Mouse (Mus musculus): Measurements from ENCODE around the gene Lacc1. TPM values are rescaled to one million over a fixed set of nuclear protein-coding genes. Genes with fewer than 3 reads are reported as not detected.
"Not testable (repeated sequence)": the region's sequence is repeated elsewhere in the genome, so short reads cannot be mapped to it uniquely, and the experiment has no call there.

Gene Lacc1
- polyA plus RNA-seq, 1 experiment: 6.7 TPM

DNA sequence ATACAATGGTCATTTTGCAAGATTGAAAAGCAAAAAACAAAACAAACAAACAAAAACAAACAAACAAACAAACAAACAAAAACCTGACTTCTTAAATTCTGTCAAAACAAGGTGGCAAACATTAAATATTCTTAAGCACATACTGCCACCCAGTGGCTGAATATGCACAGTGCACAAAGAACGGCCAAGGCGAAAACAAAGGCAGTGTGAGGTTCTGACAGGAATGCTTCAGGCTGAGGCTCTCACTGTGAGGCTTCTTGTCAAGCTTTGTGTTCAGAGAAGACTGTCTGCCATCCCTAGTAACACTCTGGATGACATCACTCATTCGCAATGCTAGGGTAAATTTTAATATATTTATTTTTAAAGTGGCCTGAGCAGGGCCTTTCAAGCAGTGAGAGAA is 24.9 kb downstream of the Lacc1 start:
- Histone ChIP-seq H3K4me3 (ENCODE audit: insufficient read depth, low read depth, low read length) (no peak overlapping the region), H3K27ac (replicated peaks; ENCODE audit: low read depth, low read length) (no peak overlapping the region), H3K4me1 (ENCODE audit: control insufficient read depth, insufficient read depth, insufficient read length, low read length) (no peaks in the 10 kb centered on the region)

DNA sequence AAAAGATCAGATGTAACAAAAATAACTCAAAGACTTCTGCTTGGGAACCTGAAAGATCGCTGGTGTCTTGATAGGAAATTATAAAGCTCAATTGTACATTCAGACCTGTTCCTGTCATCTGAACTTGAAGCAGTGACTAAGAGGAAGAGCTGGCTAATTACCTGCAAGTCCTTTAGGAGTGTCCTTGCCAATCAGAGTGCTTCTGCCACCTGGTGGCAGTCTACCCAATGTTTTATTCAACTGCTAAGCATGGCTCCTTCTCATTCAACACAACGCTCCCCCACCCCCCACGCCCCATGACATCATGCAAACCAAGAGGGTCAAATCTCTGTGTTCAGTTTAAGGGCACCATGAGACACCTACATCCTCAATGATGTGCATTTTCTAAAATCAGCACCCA is 28.5 kb downstream of the Lacc1 start:
- no peaks in the 10 kb centered on the region for H3K4me1 ChIP-seq (ENCODE audit: control insufficient read depth, insufficient read depth, insufficient read length, low read length)
- H3K27ac ChIP-seq (replicated peaks; ENCODE audit: low read depth, low read length): no peak overlapping the region
- no peak overlapping the region for H3K4me3 ChIP-seq (ENCODE audit: insufficient read depth, low read depth, low read length)

DNA sequence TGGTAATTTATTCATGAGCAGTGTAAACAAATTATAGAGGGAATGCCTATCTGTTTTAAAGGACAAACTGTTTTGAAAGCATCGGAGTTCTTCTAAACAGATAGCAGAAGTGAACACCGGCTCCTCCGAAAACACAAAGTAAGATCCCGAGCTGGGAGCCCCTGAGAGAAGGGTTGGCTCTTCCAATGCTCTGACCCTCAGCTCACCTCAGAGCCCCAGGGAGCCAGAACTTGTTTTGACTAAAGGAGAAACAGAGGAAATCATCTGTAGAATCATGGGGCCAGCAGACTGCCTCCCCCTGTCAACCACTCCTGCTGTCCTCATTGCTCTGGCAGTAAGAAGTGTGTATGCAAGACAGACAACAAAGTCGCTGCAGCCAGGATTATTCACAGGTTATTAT is 31.1 kb downstream of the Lacc1 start:
- H3K4me3 ChIP-seq (ENCODE audit: insufficient read depth, low read depth, low read length): no peak overlapping the region
- H3K4me1 ChIP-seq (ENCODE audit: control insufficient read depth, insufficient read depth, insufficient read length, low read length): no peaks in the 10 kb centered on the region
- H3K27ac ChIP-seq (replicated peaks; ENCODE audit: low read depth, low read length): no peak overlapping the region

DNA sequence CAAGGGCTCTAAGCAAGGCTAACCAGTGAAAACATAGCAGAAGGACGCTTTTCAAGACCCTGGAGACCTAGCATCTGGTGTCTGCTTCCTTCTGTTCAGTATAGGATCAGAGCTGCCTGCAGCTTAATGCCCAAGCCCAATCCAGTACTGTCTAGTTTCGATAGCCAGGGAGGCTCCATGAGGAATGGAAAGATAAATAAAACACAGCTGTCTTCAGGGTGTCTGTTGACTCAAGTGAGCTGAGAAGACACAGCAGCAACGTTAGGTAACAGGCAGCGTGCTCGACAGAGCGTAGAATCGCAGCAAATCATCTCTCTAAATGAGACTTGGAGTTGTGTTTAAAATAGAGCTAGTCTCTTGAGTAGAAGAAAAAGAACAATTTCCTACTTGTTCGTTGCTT is 32.0 kb downstream of the Lacc1 start:
- Histone ChIP-seq H3K27ac (replicated peaks; ENCODE audit: low read depth, low read length) (no peak overlapping the region), H3K4me1 (ENCODE audit: control insufficient read depth, insufficient read depth, insufficient read length, low read length) (no peaks in the 10 kb centered on the region), H3K4me3 (ENCODE audit: insufficient read depth, low read depth, low read length) (no peak overlapping the region)

DNA sequence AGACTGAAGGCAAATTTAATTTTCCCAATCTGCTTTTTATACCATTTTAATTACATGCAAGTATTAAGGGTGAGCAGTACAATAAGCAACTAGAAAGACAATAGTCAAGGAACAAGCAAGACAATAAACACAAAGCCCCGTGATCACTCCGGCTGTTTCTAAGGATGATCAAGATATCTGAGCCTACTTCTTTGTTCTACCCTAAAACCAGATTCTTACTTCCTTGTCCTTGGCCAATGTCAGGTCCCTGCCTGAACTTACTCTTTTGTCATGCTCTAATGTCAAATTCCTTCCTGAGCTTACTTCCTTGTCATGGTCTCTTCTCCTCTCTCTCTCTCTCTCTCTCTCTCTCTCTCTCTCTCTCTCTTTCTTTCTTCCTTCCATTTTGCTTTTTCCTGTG is 46.4 kb downstream of the Lacc1 start:
- not testable (repeated sequence) for H3K4me1 ChIP-seq (ENCODE audit: control insufficient read depth, insufficient read depth, insufficient read length, low read length); H3K4me3 ChIP-seq (ENCODE audit: insufficient read depth, low read depth, low read length); H3K27ac ChIP-seq (replicated peaks; ENCODE audit: low read depth, low read length)

DNA sequence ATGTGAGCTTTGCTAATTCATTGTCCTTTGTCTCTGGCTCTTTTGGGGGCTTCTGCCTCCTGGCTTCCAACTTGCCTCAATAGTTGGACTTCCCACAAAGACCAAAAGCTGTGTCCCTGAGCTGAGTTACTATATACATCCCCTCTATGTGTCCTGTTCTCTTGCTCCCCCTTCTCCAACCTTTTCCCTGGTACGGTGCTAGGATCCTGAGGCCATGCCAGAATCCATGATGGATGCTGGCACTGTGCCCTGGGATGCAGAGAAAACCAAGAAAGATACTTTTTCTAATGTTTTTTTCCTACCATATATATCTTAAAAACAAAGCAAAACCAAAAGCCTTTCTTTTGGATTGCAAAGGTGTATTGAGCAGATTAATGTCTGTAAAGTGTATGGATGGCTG is 54.9 kb downstream of the Lacc1 start:
- H3K4me1 ChIP-seq (ENCODE audit: control insufficient read depth, insufficient read depth, insufficient read length, low read length): no peaks in the 10 kb centered on the region
- no peak overlapping the region for H3K4me3 ChIP-seq (ENCODE audit: insufficient read depth, low read depth, low read length)
- no peak overlapping the region for H3K27ac ChIP-seq (replicated peaks; ENCODE audit: low read depth, low read length)

DNA sequence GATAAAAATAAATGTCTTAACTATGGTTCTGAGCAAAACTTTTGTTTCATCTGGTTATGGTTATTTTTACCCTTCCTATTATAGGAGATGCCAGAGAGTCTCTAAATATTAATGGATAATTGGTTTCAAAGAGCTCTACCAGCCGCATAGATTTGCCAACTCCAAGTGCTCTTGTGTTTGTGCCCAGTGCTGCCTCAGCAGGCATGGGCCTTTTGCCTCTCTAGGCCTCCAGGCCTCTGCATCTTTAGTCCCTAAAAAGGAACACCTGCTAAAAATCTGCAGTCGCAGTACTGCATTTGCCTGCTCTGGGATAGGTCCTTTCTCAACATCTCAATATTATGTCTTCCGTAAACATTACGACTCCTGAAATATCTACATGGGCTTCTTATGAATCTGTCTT is 55.5 kb downstream of the Lacc1 start:
- H3K4me1 ChIP-seq (ENCODE audit: control insufficient read depth, insufficient read depth, insufficient read length, low read length): no peaks in the 10 kb centered on the region
- no peak overlapping the region for H3K4me3 ChIP-seq (ENCODE audit: insufficient read depth, low read depth, low read length)
- no peak overlapping the region for H3K27ac ChIP-seq (replicated peaks; ENCODE audit: low read depth, low read length)

DNA sequence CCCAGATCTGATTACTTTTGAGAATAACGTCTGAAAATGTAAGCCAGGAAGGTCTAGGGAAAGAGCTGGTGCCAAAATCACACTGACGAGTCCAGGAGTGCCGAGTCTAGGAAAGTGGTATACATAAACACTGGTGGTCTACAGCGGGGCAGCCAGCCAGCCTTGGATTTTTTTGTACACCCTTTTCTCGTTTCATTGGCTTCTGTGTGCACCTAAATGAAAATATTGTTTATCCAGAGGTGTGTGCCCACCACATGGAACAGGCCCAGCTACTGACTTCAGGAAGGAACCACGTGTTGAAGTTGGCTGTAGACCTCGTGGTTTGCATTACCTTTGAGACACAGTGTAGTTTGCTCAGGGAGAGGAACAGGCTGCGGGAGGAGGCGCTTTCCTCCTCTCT is 57.1 kb downstream of the Lacc1 start:
- H3K4me3 ChIP-seq (ENCODE audit: insufficient read depth, low read depth, low read length): no peak overlapping the region
- H3K27ac ChIP-seq (replicated peaks; ENCODE audit: low read depth, low read length): no peak overlapping the region
- H3K4me1 ChIP-seq (ENCODE audit: control insufficient read depth, insufficient read depth, insufficient read length, low read length): no peaks in the 10 kb centered on the region

Other genes starting within 250 kb of the Lacc1 start
- 6.1 and 16.3 TPM in 2 replicates for gene Ccdc122, start 132 bp downstream of the Lacc1 start, polyA plus RNA-seq (2012; ENCODE audit: insufficient read depth, insufficient read length, missing spikeins)
- gene Enox1, start 119.9 kb upstream of the Lacc1 start, polyA plus RNA-seq (2012; ENCODE audit: insufficient read depth, insufficient read length, missing spikeins): 0.71 and 0.88 TPM in 2 replicates

Measured in brown adipose tissue, adult 24 weeks (tissue).